Mouse (Mus musculus) MEL (cell line): ENCODE measurements around the gene Usp25.

Source experiments
- CHD1 ChIP-seq: IDR thresholded peaks from 2 replicates; pipeline ENCODE4 v1.6.1; 2012; ENCODE audit warnings: low read depth, mild to moderate bottlenecking, inconsistent platforms, low read length, improper control_type of control experiment
- CTCF ChIP-seq, 3 experiments: IDR thresholded peaks in 2 of 3; conservative IDR thresholded peaks in 1 of 3; 2 replicates each; pipeline ENCODE4 v1.5.1; 2011 to 2012; ENCODE audit warnings: low read length in 3 of 3, low read depth in 2 of 3, mild to moderate bottlenecking in 2 of 3, improper control_type of control experiment in 1 of 3, inconsistent platforms in 1 of 3, mixed read lengths in 1 of 3, moderate library complexity in 1 of 3; ENCODE audit not compliant: control insufficient read depth in 1 of 3, insufficient read depth in 1 of 3, poor library complexity in 1 of 3, severe bottlenecking in 1 of 3
- EP300 ChIP-seq, 2 experiments: IDR thresholded peaks; 2 replicates each; pipeline ENCODE4 v1.6.1; 2011; ENCODE audit warnings: improper control_type of control experiment in 2 of 2, low read length in 2 of 2, low read depth in 1 of 2, mild to moderate bottlenecking in 1 of 2
- KAT2A ChIP-seq: conservative IDR thresholded peaks from 2 replicates; pipeline ENCODE4 v1.6.1; 2012; ENCODE audit warnings: low read depth, low read length, improper control_type of control experiment, inconsistent platforms
- MAZ ChIP-seq: IDR thresholded peaks from 2 replicates; pipeline ENCODE4 v1.6.1; 2012; ENCODE audit warnings: low read depth, mild to moderate bottlenecking, inconsistent platforms, low read length, improper control_type of control experiment
- MYC ChIP-seq: IDR thresholded peaks from 2 replicates; pipeline ENCODE4 v1.6.1; 2011; ENCODE audit warnings: low read depth, mild to moderate bottlenecking, low read length, improper control_type of control experiment, moderate library complexity
- NELFE ChIP-seq: IDR thresholded peaks from 2 replicates; pipeline ENCODE4 v1.6.1; 2011; ENCODE audit warnings: low read depth, low read length, improper control_type of control experiment
- POLR2A ChIP-seq, 2 experiments: IDR thresholded peaks; 2 replicates each; pipeline ENCODE4 v1.6.1; 2011 to 2012; ENCODE audit warnings: low read length in 2 of 2, mild to moderate bottlenecking in 2 of 2, control low read depth in 1 of 2, improper control_type of control experiment in 1 of 2, low read depth in 1 of 2, moderate library complexity in 1 of 2; ENCODE audit not compliant: control insufficient read depth in 1 of 2, insufficient read depth in 1 of 2, poor library complexity in 1 of 2
- POLR2AphosphoS2 ChIP-seq: IDR thresholded peaks from 2 replicates; pipeline ENCODE4 v1.6.1; 2011; ENCODE audit warnings: low read length, improper control_type of control experiment
- UBTF ChIP-seq: IDR thresholded peaks from 2 replicates; pipeline ENCODE4 v1.6.1; 2012; ENCODE audit warnings: low read depth, mild to moderate bottlenecking, inconsistent platforms, low read length, improper control_type of control experiment, moderate library complexity, borderline replicate concordance; ENCODE audit not compliant: insufficient read depth
- USF1 ChIP-seq: IDR thresholded peaks from 2 replicates; pipeline ENCODE4 v1.6.1; 2014; ENCODE audit warnings: low read depth, mild to moderate bottlenecking, inconsistent platforms, low read length, improper control_type of control experiment, moderate library complexity
- ZC3H11A ChIP-seq: IDR thresholded peaks from 2 replicates; pipeline ENCODE4 v1.6.1; 2012; ENCODE audit warnings: low read depth, mild to moderate bottlenecking, inconsistent platforms, low read length, improper control_type of control experiment

DNA sequence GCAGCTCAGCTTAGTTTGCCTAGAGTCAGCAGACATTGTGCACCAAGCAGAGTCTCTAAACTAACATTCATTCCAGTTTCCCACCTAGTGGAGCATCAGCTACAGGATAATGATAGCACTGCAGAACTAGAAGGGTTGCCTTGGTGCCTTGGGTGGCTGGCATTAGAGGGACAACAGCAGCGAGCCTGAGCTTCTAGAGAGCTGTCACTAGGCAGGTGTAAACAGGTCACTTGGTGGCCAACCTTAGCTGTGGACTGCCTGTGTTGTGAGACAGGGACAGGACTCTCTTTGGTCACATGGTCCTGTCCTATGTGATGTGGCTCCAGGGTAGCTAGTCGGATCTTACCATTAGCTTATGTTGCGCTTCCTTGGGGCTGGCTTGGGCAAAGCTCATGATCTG, 6.7 kb downstream of the Usp25 start:
- TF ChIP-seq CTCF (IDR thresholded peaks at IDR 0.05 in 2 of 3, conservative IDR thresholded peaks at IDR 0.05 in 1 of 3; ENCODE audit: control insufficient read depth in 1 of 3, insufficient read depth in 1 of 3, low read depth in 2 of 3, low read length in 3 of 3, poor library complexity in 1 of 3, severe bottlenecking in 1 of 3) (no peak), POLR2A (IDR thresholded peaks at IDR 0.05; ENCODE audit: control insufficient read depth in 1 of 2, insufficient read depth in 1 of 2, low read depth in 1 of 2, low read length in 2 of 2, poor library complexity in 1 of 2) (no peak), EP300 (IDR thresholded peaks at IDR 0.05; ENCODE audit: low read depth in 1 of 2, low read length in 2 of 2) (no peak), KAT2A (no peak), MYC (no peak), CHD1 (no peak), ZC3H11A (no peak), NELFE (no peak), USF1 (no peak), UBTF (no peak), POLR2AphosphoS2 (no peak), MAZ (no peak)
